Mouse (Mus musculus) embryonic fibroblast, embryonic 13.5 days (primary cell): ENCODE data around the gene Casz1.

ENCODE experiments used
- CTCF ChIP-seq: IDR thresholded peaks from 2 replicates; pipeline ENCODE4 v1.5.1; 2011; ENCODE audit warnings: mild to moderate bottlenecking, control low read depth, low read length, moderate library complexity, borderline replicate concordance; ENCODE audit not compliant: insufficient read depth
- POLR2A ChIP-seq: IDR thresholded peaks from 2 replicates; pipeline ENCODE4 v1.6.1; 2011; ENCODE audit warnings: low read depth, mild to moderate bottlenecking, control low read depth, low read length, moderate library complexity

DNA sequence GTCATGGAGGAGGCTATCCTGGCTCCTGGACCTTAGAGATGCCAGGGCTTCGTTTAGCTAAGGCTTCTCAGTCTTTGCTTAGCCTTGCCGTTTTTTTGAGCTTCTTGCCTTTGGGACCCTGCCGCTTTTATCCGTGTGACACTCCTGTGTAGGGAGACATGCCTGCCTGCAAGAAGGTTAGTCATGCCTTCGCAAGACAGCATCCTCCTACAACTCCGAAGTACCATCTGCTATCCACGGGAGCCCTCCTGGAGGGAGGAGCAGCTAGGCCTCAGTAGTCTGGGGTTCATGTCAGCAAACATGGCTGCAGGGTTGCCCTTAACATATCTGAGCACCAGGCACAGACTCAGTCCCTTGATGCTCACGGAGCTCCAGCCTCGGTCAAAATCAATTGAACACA is 43.4 kb downstream of the Casz1 start:
- TF ChIP-seq CTCF = no peak
- TF ChIP-seq POLR2A = no peak
